Mouse (Mus musculus): ENCODE results near the gene Dnajb4. TPM values are rescaled to one million over a fixed set of nuclear protein-coding genes. Genes with fewer than 3 reads are reported as not detected.

Gene Dnajb4
- 131 TPM for polyA plus RNA-seq (2014; fragmentation: Illumina TruSeq; extraction: RNeasy Lipid Tissue Mini Kit (QIAGEN cat#74804); ENCODE audit: low read depth, low replicate concordance)

GRCm38 (mm10) chr3:152209967-152210634 is at the start of gene Dnajb4, which contains the start of gene Fubp1:
Dnajb4 (minus strand) TSS chr3:152210302.
Fubp1 (plus strand) TSS chr3:152210422.

GRCm38 (mm10) chr3:152166099-152166423 is 44.0 kb downstream of the Dnajb4 start, which contains the start of gene Gipc2:
Gipc2 (minus strand) TSS chr3:152166230.

Other genes starting within 250 kb of the Dnajb4 start
- gene Gipc2, start 44.1 kb downstream of the Dnajb4 start, polyA plus RNA-seq (2014; fragmentation: Illumina TruSeq; extraction: RNeasy Lipid Tissue Mini Kit (QIAGEN cat#74804); ENCODE audit: low read depth, low replicate concordance): 513 TPM
- gene Fubp1, start 120 bp upstream of the Dnajb4 start, polyA plus RNA-seq (2014; fragmentation: Illumina TruSeq; extraction: RNeasy Lipid Tissue Mini Kit (QIAGEN cat#74804); ENCODE audit: low read depth, low replicate concordance): 106 TPM
- gene Nexn, start 56.0 kb upstream of the Dnajb4 start, polyA plus RNA-seq (2014; fragmentation: Illumina TruSeq; extraction: RNeasy Lipid Tissue Mini Kit (QIAGEN cat#74804); ENCODE audit: low read depth, low replicate concordance): 29.9 TPM
- 36.4 TPM for gene Miga1, start 130.1 kb upstream of the Dnajb4 start, polyA plus RNA-seq (2014; fragmentation: Illumina TruSeq; extraction: RNeasy Lipid Tissue Mini Kit (QIAGEN cat#74804); ENCODE audit: low read depth, low replicate concordance)
- gene Usp33, start 136.2 kb upstream of the Dnajb4 start, polyA plus RNA-seq (2014; fragmentation: Illumina TruSeq; extraction: RNeasy Lipid Tissue Mini Kit (QIAGEN cat#74804); ENCODE audit: low read depth, low replicate concordance): 116 TPM
- 53.5 TPM for gene Zzz3, start 185.2 kb upstream of the Dnajb4 start, polyA plus RNA-seq (2014; fragmentation: Illumina TruSeq; extraction: RNeasy Lipid Tissue Mini Kit (QIAGEN cat#74804); ENCODE audit: low read depth, low replicate concordance)

All from kidney, adult 10 weeks (tissue).